Mouse (Mus musculus) kidney, postnatal 25 days (tissue): Measurements from ENCODE around the gene Sptssb.

ENCODE experiments used
- DNase-seq, 2 experiments: peaks; one replicate each; pipeline ENCODE4 v3.0.0; 2021; ENCODE audit warnings: mixed read lengths in 2 of 2

Sptssb gene

GRCm38 (mm10) chr3:69829532-69829931 lies 30.2 kb downstream of the Sptssb start:
- DNase-seq = no peak

GRCm38 (mm10) chr3:69824536-69824935 lies 35.2 kb downstream of the Sptssb start:
- no peak for DNase-seq

- DNase-seq = no peak
Measured at GRCm38 (mm10) chr3:69820614-69821013, 39.1 kb downstream of the Sptssb start.

- DNase-seq = no peak
Measured at GRCm38 (mm10) chr3:69819851-69820200, 39.9 kb downstream of the Sptssb start.

GRCm38 (mm10) chr3:69819146-69819850 lies 40.4 kb downstream of the Sptssb start:
- DNase-seq = no peak

- no peak for DNase-seq
Measured at GRCm38 (mm10) chr3:69818466-69818865, 41.3 kb downstream of the Sptssb start.

GRCm38 (mm10) chr3:69816547-69816946 lies 43.2 kb downstream of the Sptssb start:
- no peak for DNase-seq

GRCm38 (mm10) chr3:69813005-69813695 lies 46.6 kb downstream of the Sptssb start:
- DNase-seq = no peak

- DNase-seq = no peak
Measured at GRCm38 (mm10) chr3:69812442-69812841, 47.3 kb downstream of the Sptssb start.

GRCm38 (mm10) chr3:69808479-69808878 lies 51.3 kb downstream of the Sptssb start:
- DNase-seq = no peak

- no peak for DNase-seq
Measured at GRCm38 (mm10) chr3:69803137-69803536, 56.6 kb downstream of the Sptssb start.

- no peak for DNase-seq
Measured at GRCm38 (mm10) chr3:69800829-69801384, 58.8 kb downstream of the Sptssb start.

GRCm38 (mm10) chr3:69799096-69799495 lies 60.6 kb downstream of the Sptssb start:
- no peak for DNase-seq

- DNase-seq = no peak
Measured at GRCm38 (mm10) chr3:69797969-69798368, 61.8 kb downstream of the Sptssb start.

GRCm38 (mm10) chr3:69797533-69797932 lies 62.2 kb downstream of the Sptssb start:
- DNase-seq = no peak

- DNase-seq = no peak
Measured at GRCm38 (mm10) chr3:69792823-69793417, 66.8 kb downstream of the Sptssb start.

GRCm38 (mm10) chr3:69779246-69779796 lies 80.4 kb downstream of the Sptssb start:
- no peak for DNase-seq

- no peak for DNase-seq
Measured at GRCm38 (mm10) chr3:69773356-69773755, 86.4 kb downstream of the Sptssb start.
